8 mouse cellular contexts compared by ENCODE assay signal in the genomic region with DNA sequence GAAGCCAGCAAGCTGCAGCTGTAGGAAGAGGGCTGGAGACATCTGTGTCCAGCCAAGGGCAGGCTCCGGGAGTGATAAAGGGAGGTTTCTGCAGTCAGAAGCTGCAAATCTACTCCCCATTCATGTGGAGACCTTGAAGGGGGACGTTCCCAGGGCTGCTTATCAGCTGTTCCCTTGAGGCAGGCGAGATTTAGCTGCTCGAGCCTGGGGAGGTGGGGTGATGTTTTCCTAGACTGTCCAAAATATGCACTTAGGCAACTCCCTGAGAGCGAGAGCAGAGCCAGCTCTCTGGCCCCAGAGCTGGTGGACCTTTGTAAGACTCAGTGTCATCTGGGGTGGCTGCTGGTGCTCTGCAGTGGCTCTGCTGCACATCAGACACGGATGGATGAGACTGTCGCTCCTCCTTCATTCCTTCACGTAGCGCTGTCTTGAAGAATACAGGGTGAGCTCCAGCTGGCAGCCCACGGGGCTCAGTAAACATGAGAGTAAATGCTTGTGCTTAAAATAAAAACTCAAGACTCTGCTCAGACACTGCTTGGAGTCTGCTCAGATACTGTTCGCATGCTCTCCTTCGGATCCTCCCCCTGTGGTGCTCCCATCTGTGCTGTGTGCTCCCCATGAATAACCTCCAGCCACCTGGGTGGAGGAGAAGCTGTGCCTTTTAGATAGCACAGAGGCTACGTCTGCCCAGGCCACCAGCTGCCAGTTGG. TPM values are rescaled to one million over a fixed set of nuclear protein-coding genes. Genes with fewer than 3 reads are reported as not detected.
A peak's percentile ranks its signal among the peaks of the same experiment; 100 is the strongest.
DNase-seq lines count a peak whose midpoint lies in the region; ATAC-seq and TF ChIP-seq lines count a peak whose summit lies in the region.

No protein-coding gene starts in this region.

- 27% methylated on average over 13 of the region's 13 CpGs for WGBS in heart, adult 2 months
- 19% methylated on average over 13 of the region's 13 CpGs for WGBS in stomach, embryonic 16.5 days
- 70% methylated on average over 13 of the region's 13 CpGs for WGBS in thymus, adult 2 months

- H3K27me3 ChIP-seq in heart, adult 2 months (ENCODE audit: control insufficient read depth, insufficient read depth, low read length): no peaks in the 10 kb centered on the region
- no peaks in the 10 kb centered on the region for H3K27me3 ChIP-seq in stomach, embryonic 16.5 days (ENCODE audit: control insufficient read depth, insufficient read depth, low read length)
- no peaks in the 10 kb centered on the region for H3K27me3 ChIP-seq in thymus, adult 2 months (ENCODE audit: control insufficient read depth, insufficient read depth, low read length)

- peak; percentile 39 for DNase-seq in adrenal gland, postnatal 25 days
- peak; percentile 69 to 86 for DNase-seq in heart, adult 2 months
- DNase-seq in kidney, adult 18-20 months: peak; percentile 18
- peak; percentile 29 to 35 for DNase-seq in left cerebral cortex, postnatal 36 days (ENCODE audit: low spot score in 2 of 2)
- peak; percentile 31 for DNase-seq in mesoderm, embryonic 11.5 days (ENCODE audit: low read depth, low spot score)
- DNase-seq in thymus, adult 2 months: no peak

- no peaks in the 10 kb centered on the region for H3K79me2 ChIP-seq in heart, adult 2 months (replicated peaks; ENCODE audit: control insufficient read depth, insufficient read depth, low read length)

- H3K27ac ChIP-seq in heart, adult 2 months: peak overlapping the region; percentile 42
- H3K27ac ChIP-seq in stomach, embryonic 16.5 days (ENCODE audit: low read length): peak overlapping the region; percentile 73
- no peak overlapping the region for H3K27ac ChIP-seq in thymus, adult 2 months (ENCODE audit: control insufficient read depth, insufficient read depth, low read length)

- intact Hi-C loops in heart, adult 2 months (cut with DNase I): loop anchor here (5.0 kb wide), 1 partner anchor 40 kb away; a partner anchor contains a TSS
- intact Hi-C loops in left cerebral cortex, postnatal 36 days (cut with DNase I): no loop called here

- peak; percentile 64; the same call in 1 of the 2 replicates for TF ChIP-seq EP300 in heart, adult 2 months (IDR thresholded peaks at IDR 0.05; ENCODE audit: insufficient read depth, low read depth, low read length)

- 0 out of 2 replicates have a peak, but pooled peaks have one; percentile 16 for TF ChIP-seq POLR2A in heart, adult 2 months (IDR thresholded peaks at IDR 0.05; ENCODE audit: insufficient read depth, low read depth, low read length)
- TF ChIP-seq POLR2A in thymus, adult 2 months (IDR thresholded peaks at IDR 0.05; ENCODE audit: control insufficient read depth, extremely low read depth, insufficient read depth, low read length, poor library complexity): no peak

- H3K4me2 ChIP-seq in stomach, embryonic 16.5 days (ENCODE audit: low read depth, low read length): peak overlapping the region; percentile 11; the same call in 1 of the 2 replicates

- 0 out of 2 replicates have a peak, but pooled peaks have one; percentile 18 for ATAC-seq in common myeloid progenitor, adult 5-6 weeks (replicated peaks; ENCODE audit: low read depth, poor library complexity, severe bottlenecking)
- peak; percentile 68 for ATAC-seq in stomach, embryonic 16.5 days (ENCODE audit: insufficient read depth, low FRiP score)

- TF ChIP-seq CTCF in heart, adult 2 months (IDR thresholded peaks at IDR 0.05): no peak
- no peak for TF ChIP-seq CTCF in thymus, adult 2 months (IDR thresholded peaks at IDR 0.05; ENCODE audit: borderline replicate concordance, control insufficient read depth, extremely low read depth, insufficient read depth, low read length, poor library complexity)

- H3K9ac ChIP-seq in heart, adult 2 months (ENCODE audit: low read depth, low read length): peak overlapping the region; percentile 29; the same call in 1 of the 2 replicates
- H3K9ac ChIP-seq in stomach, embryonic 16.5 days (ENCODE audit: low read length): peak overlapping the region; percentile 21; the same call in 1 of the 2 replicates

- 0 out of 2 replicates have a peak, but pooled peaks cover 3% of the 10 kb centered on the region for H3K36me3 ChIP-seq in heart, adult 2 months (ENCODE audit: control insufficient read depth, insufficient read depth, low read length)
- H3K36me3 ChIP-seq in stomach, embryonic 16.5 days (ENCODE audit: control insufficient read depth, insufficient read depth, low read length): no peaks in the 10 kb centered on the region
- H3K36me3 ChIP-seq in thymus, adult 2 months (ENCODE audit: control insufficient read depth, insufficient read depth, low read length): no peaks in the 10 kb centered on the region

- H3K4me1 ChIP-seq in heart, adult 2 months (ENCODE audit: control insufficient read depth, insufficient read depth, low read length): peaks cover 11% of the 10 kb centered on the region
- H3K4me1 ChIP-seq in stomach, embryonic 16.5 days (ENCODE audit: control insufficient read depth, insufficient read depth, low read length): peaks cover 18% of the 10 kb centered on the region
- no peaks in the 10 kb centered on the region for H3K4me1 ChIP-seq in thymus, adult 2 months (replicated peaks; ENCODE audit: control insufficient read depth, insufficient read depth, low read length)

- H3K4me3 ChIP-seq in heart, adult 2 months: no peak overlapping the region
- H3K4me3 ChIP-seq in stomach, embryonic 16.5 days (replicated peaks; ENCODE audit: low read length): no peak overlapping the region
- H3K4me3 ChIP-seq in thymus, adult 2 months (ENCODE audit: control insufficient read depth, insufficient read depth, low read length): no peak overlapping the region

- 0 out of 2 replicates have a peak, but pooled peaks cover 3% of the 10 kb centered on the region for H3K9me3 ChIP-seq in stomach, embryonic 16.5 days (replicated peaks; ENCODE audit: control insufficient read depth, low read length)

RNA-seq across cellular contexts. Expression of a gene that starts 41.1 kb away (rescaled TPM):
- 11.6 and 20.8 TPM in 2 replicates for total RNA-seq in adrenal gland, postnatal 25 days (2021)
- total RNA-seq in common myeloid progenitor, adult 5-6 weeks (2017): 0.09 and 0.10 TPM in 2 replicates
- 10 to 100 TPM; 36.0 to 44.0 TPM for total RNA-seq in heart, adult 2 months (2021)
- polyA plus RNA-seq in heart, adult 2 months (2012; rRNA removed): 27.9 and 41.2 TPM in 2 replicates
- total RNA-seq in left cerebral cortex, postnatal 36 days (2021): 1 to 10 TPM; 8.4 to 9.6 TPM
- polyA plus RNA-seq in stomach, embryonic 16.5 days (2015; fragmentation: Nextera tagmentation; extraction: Ambion mirVana): 3.7 and 4.3 TPM in 2 replicates
- 4.1 and 4.5 TPM in 2 replicates for polyA plus RNA-seq in thymus, adult 2 months (2012; rRNA removed)
